Mouse (Mus musculus): ENCODE results near the gene Cpt1b.

GRCm38 (mm10) chr15:89471476-89471875 is 45.8 kb upstream of the Cpt1b start:
- no peak for TF ChIP-seq CTCF (IDR thresholded peaks at IDR 0.05)
- TF ChIP-seq EP300 (IDR thresholded peaks at IDR 0.05): no peak

All from lung, postnatal 0 days (tissue).